Mouse (Mus musculus) spleen, adult 2 months (tissue): ENCODE measurements around the gene Fyn.

ENCODE experiments used
- CTCF ChIP-seq: fragments of 200-500 bp; IDR thresholded peaks from 2 replicates; pipeline ENCODE4 v1.5.1; 2011; ENCODE audit warnings: mild to moderate bottlenecking, inconsistent platforms; ENCODE audit not compliant: insufficient read depth, insufficient read length, insufficient replicate concordance; ENCODE audit errors: extremely low read depth
- POLR2A ChIP-seq: fragments of 200-500 bp; IDR thresholded peaks from 2 replicates; pipeline ENCODE4 v1.6.1; 2011; ENCODE audit warnings: low read depth, low read length, inconsistent platforms

- TF ChIP-seq CTCF (no peak), POLR2A (no peak)
Measured at GRCm38 (mm10) chr10:39580477-39580876, 211.8 kb downstream of the Fyn start.
